7 mouse cellular contexts compared by ENCODE assay signal in genomic region chr11:22973599-22973998, GRCm38 (mm10). TPM values are rescaled to one million over a fixed set of nuclear protein-coding genes. Genes with fewer than 3 reads are reported as not detected.
DNase-seq lines count a peak whose midpoint lies in the region; ATAC-seq and TF ChIP-seq lines count a peak whose summit lies in the region.

No protein-coding gene starts in this region.

- no peak for TF ChIP-seq CTCF in intestine, postnatal 0 days (IDR thresholded peaks at IDR 0.05; ENCODE audit: low read depth)

- peak overlapping the region; percentile 49 for H3K4me2 ChIP-seq in embryonic facial prominence, embryonic 15.5 days (replicated peaks)
- H3K4me2 ChIP-seq in intestine, postnatal 0 days (replicated peaks; ENCODE audit: low read depth): peak overlapping the region; percentile 67

- no peaks in the 10 kb centered on the region for H3K27me3 ChIP-seq in embryonic facial prominence, embryonic 15.5 days
- H3K27me3 ChIP-seq in intestine, postnatal 0 days (replicated peaks; ENCODE audit: control insufficient read depth, insufficient read depth, low read length): no peaks in the 10 kb centered on the region

- peaks cover 13% of the 10 kb centered on the region; the same call in 1 of the 2 replicates for H3K9me3 ChIP-seq in embryonic facial prominence, embryonic 15.5 days (replicated peaks)
- H3K9me3 ChIP-seq in intestine, postnatal 0 days (ENCODE audit: control insufficient read depth): no peaks in the 10 kb centered on the region

- peaks cover 21% of the 10 kb centered on the region for H3K36me3 ChIP-seq in embryonic facial prominence, embryonic 15.5 days
- peaks cover 18% of the 10 kb centered on the region; the same call in 1 of the 2 replicates for H3K36me3 ChIP-seq in intestine, postnatal 0 days (ENCODE audit: control insufficient read depth, insufficient read depth)

- H3K9ac ChIP-seq in embryonic facial prominence, embryonic 15.5 days: no peak overlapping the region
- 0 out of 2 replicates have a peak overlapping the region, but pooled peaks have one; percentile 42 for H3K9ac ChIP-seq in intestine, postnatal 0 days (ENCODE audit: low read depth, low read length)

- H3K4me1 ChIP-seq in embryonic facial prominence, embryonic 15.5 days: peaks cover 14% of the 10 kb centered on the region
- H3K4me1 ChIP-seq in intestine, postnatal 0 days (replicated peaks; ENCODE audit: control insufficient read depth, insufficient read depth, low read length): no peaks in the 10 kb centered on the region

- WGBS in embryonic facial prominence, embryonic 15.5 days: 52% methylated on average over 14 of the region's 14 CpGs
- WGBS in intestine, postnatal 0 days: 49% methylated on average over 14 of the region's 14 CpGs

- DNase-seq in spleen, adult 12 weeks (ENCODE audit: low spot score): peak; percentile 18
- no peak for DNase-seq in spleen, postnatal 4 days (ENCODE audit: low spot score in 2 of 2)
- DNase-seq in naive thymus-derived CD4-positive, alpha-beta T cell, adult 2 months (ENCODE audit: low read depth): peak; percentile 32
- DNase-seq in ovary, postnatal 36 days (ENCODE audit: low spot score): no peak
- no peak for DNase-seq in thymus, postnatal 36 days

- H3K27ac ChIP-seq in embryonic facial prominence, embryonic 15.5 days (replicated peaks): peak overlapping the region; percentile 78; the same call in 1 of the 2 replicates
- H3K27ac ChIP-seq in intestine, postnatal 0 days (ENCODE audit: low read depth, low read length): peak overlapping the region; percentile 75; the same call in 1 of the 2 replicates

- ATAC-seq in embryonic facial prominence, embryonic 15.5 days (ENCODE audit: insufficient number of reproducible peaks, low FRiP score, low TSS enrichment, low read depth): no peak
- ATAC-seq in intestine, postnatal 0 days: peak; percentile 45

- peak overlapping the region; percentile 58 for H3K4me3 ChIP-seq in embryonic facial prominence, embryonic 15.5 days (replicated peaks)
- peak overlapping the region; percentile 56 for H3K4me3 ChIP-seq in intestine, postnatal 0 days (ENCODE audit: low read depth, low read length)

RNA-seq across cellular contexts. Expression of gene Zrsr1, which starts 1.8 kb away (rescaled TPM):
- polyA plus RNA-seq in embryonic facial prominence, embryonic 15.5 days (2015; fragmentation: Nextera tagmentation; extraction: Ambion mirVana): 3.5 TPM in 2 replicates
- 2.0 and 2.3 TPM in 2 replicates for polyA plus RNA-seq in intestine, postnatal 0 days (2015; fragmentation: Nextera tagmentation; extraction: Ambion mirVana)

RNA-seq across cellular contexts. Expression of gene Gm28048, which starts 8.3 kb away (rescaled TPM):
- 10.6 and 11.5 TPM in 2 replicates for polyA plus RNA-seq in embryonic facial prominence, embryonic 15.5 days (2015; fragmentation: Nextera tagmentation; extraction: Ambion mirVana)
- polyA plus RNA-seq in intestine, postnatal 0 days (2015; fragmentation: Nextera tagmentation; extraction: Ambion mirVana): 15.8 and 20.3 TPM in 2 replicates

RNA-seq across cellular contexts. Expression of gene Commd1, which starts 8.6 kb away (rescaled TPM):
- polyA plus RNA-seq in embryonic facial prominence, embryonic 15.5 days (2015; fragmentation: Nextera tagmentation; extraction: Ambion mirVana): 332 and 342 TPM in 2 replicates
- polyA plus RNA-seq in intestine, postnatal 0 days (2015; fragmentation: Nextera tagmentation; extraction: Ambion mirVana): 286 and 294 TPM in 2 replicates

RNA-seq across cellular contexts. Expression of gene Cct4, which starts 16.7 kb away (rescaled TPM):
- polyA plus RNA-seq in embryonic facial prominence, embryonic 15.5 days (2015; fragmentation: Nextera tagmentation; extraction: Ambion mirVana): 233 and 242 TPM in 2 replicates
- polyA plus RNA-seq in intestine, postnatal 0 days (2015; fragmentation: Nextera tagmentation; extraction: Ambion mirVana): 95.3 and 101 TPM in 2 replicates

RNA-seq across cellular contexts. Expression of gene Fam161a, which starts 33.7 kb away (rescaled TPM):
- polyA plus RNA-seq in embryonic facial prominence, embryonic 15.5 days (2015; fragmentation: Nextera tagmentation; extraction: Ambion mirVana): 10.2 and 16.3 TPM in 2 replicates
- polyA plus RNA-seq in intestine, postnatal 0 days (2015; fragmentation: Nextera tagmentation; extraction: Ambion mirVana): 1.9 and 2.8 TPM in 2 replicates

Comparison
In these comparisons a context has a peak if more than half of its experiments do, and no peak if none do; other contexts are left out.
1. DNase-seq: peak in spleen, adult 12 weeks (single experiment) and naive thymus-derived CD4-positive, alpha-beta T cell, adult 2 months (single experiment); none in spleen, postnatal 4 days (0 of 2), ovary, postnatal 36 days (single experiment) and thymus, postnatal 36 days (0 of 2).